Mouse (Mus musculus): ENCODE results near the gene Gm6169. TPM values are rescaled to one million over a fixed set of nuclear protein-coding genes. Genes with fewer than 3 reads are reported as not detected.
"Not testable (repeated sequence)": the region's sequence is repeated elsewhere in the genome, so short reads cannot be mapped to it uniquely, and the experiment has no call there.

Gm6169 gene
- total and polyA plus RNA-seq, 3 experiments = 3.9 to 17.6 (median 4.4) TPM

DNA sequence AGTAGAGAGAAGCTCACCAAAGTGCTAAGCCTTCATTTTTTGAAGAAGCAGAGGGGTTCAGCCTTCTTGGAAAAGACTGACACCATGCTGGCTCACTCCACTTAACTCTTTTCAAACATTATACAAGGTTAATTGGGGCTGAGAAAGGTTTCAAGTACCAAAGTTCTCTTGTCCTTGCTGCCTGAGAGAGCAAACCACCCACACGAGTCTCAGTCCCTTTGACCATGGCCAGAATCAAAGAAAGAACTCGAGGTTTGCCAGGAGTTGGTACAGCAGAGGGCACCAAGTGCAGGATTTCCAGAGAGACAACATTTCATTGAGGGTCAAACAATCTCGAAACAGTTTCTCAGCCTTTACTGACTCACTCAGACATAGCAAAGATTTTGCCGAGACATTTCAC lies 10.0 kb upstream of the Gm6169 start:
- Histone ChIP-seq H3K79me2 (replicated peaks; ENCODE audit: control insufficient read depth, extremely low read depth, insufficient read depth, poor library complexity, severe bottlenecking) (no peaks in the 10 kb centered on the region), H3K4me2 (ENCODE audit: insufficient read depth, low read depth, poor library complexity, severe bottlenecking) (no peak overlapping the region), H3K9ac (ENCODE audit: insufficient read depth, low read depth) (no peak overlapping the region), H3K27me3 (replicated peaks) (no peaks in the 10 kb centered on the region), H3K9me3 (replicated peaks; ENCODE audit: low read length) (no peaks in the 10 kb centered on the region), H3K27ac (ENCODE audit: insufficient read depth, low read depth) (no peak overlapping the region), H3K4me3 (replicated peaks in 1 of 3; ENCODE audit: low read depth in 2 of 3, low read length in 2 of 3, poor library complexity in 1 of 3) (no peak overlapping the region), H3K4me1 (ENCODE audit: control insufficient read depth in 1 of 2, insufficient read depth in 2 of 2) (peaks cover 2 to 4% of the 10 kb centered on the region in 2 experiments; a peak in 2 of 4 replicates), H3K36me3 (replicated peaks in 1 of 2; ENCODE audit: control insufficient read depth in 1 of 2, insufficient read depth in 1 of 2, low read length in 1 of 2) (no peaks in the 10 kb centered on the region)
- TF ChIP-seq ZMIZ1 (IDR thresholded peaks at IDR 0.05; ENCODE audit: low read depth, low read length) (no peak), MAZ (IDR thresholded peaks at IDR 0.05; ENCODE audit: low read depth, low read length) (no peak), KAT2A (IDR thresholded peaks at IDR 0.05; ENCODE audit: insufficient replicate concordance, low read length) (no peak), JUND (conservative IDR thresholded peaks at IDR 0.05; ENCODE audit: low read depth, low read length) (no peak)
- DNase-seq (ENCODE audit: extremely low read depth) = no peak
- dilution Hi-C loops (cut with MboI; ENCODE audit: extremely low pct_ligation_motif_present, extremely low pct_unique_long_range_greater_than_20kb, low sequenced_read_pairs) = no loop called here
- in situ Hi-C loops (cut with MboI; ENCODE audit: low pct_ligation_motif_present, low pct_unique_long_range_greater_than_20kb, low sequenced_read_pairs) = no loop called here

DNA sequence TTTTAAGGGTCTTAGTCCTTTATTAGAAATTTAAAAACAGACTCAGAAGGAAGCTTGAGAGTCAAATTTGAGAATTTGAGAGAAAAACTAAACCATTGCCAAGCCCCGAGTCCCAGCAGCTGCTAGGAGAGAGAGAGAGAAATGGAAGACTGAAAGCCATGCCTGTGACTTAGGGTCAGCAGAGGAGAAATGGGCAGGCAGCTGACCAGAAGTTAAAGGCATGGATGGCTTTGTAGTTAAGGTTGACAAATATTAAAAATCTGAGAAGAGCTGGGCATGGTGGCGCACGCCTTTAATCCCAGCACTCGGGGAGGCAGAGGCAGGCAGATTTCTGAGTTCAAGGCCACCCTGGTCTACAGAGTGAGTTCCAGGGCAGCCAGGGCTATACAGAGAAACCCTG lies 8.7 kb upstream of the Gm6169 start:
- H3K9me3 ChIP-seq (replicated peaks; ENCODE audit: low read length); H3K4me1 ChIP-seq (ENCODE audit: control insufficient read depth in 1 of 2, insufficient read depth in 2 of 2); dilution Hi-C loops (cut with MboI; ENCODE audit: extremely low pct_ligation_motif_present, extremely low pct_unique_long_range_greater_than_20kb, low sequenced_read_pairs); in situ Hi-C loops (cut with MboI; ENCODE audit: low pct_ligation_motif_present, low pct_unique_long_range_greater_than_20kb, low sequenced_read_pairs); DNase-seq (ENCODE audit: extremely low read depth); H3K9ac ChIP-seq (ENCODE audit: insufficient read depth, low read depth); H3K36me3 ChIP-seq (replicated peaks in 1 of 2; ENCODE audit: control insufficient read depth in 1 of 2, insufficient read depth in 1 of 2, low read length in 1 of 2); H3K4me3 ChIP-seq (replicated peaks in 1 of 3; ENCODE audit: low read depth in 2 of 3, low read length in 2 of 3, poor library complexity in 1 of 3); H3K27ac ChIP-seq (ENCODE audit: insufficient read depth, low read depth); H3K79me2 ChIP-seq (replicated peaks; ENCODE audit: control insufficient read depth, extremely low read depth, insufficient read depth, poor library complexity, severe bottlenecking); H3K27me3 ChIP-seq (replicated peaks); H3K4me2 ChIP-seq (ENCODE audit: insufficient read depth, low read depth, poor library complexity, severe bottlenecking): not testable (repeated sequence)

DNA sequence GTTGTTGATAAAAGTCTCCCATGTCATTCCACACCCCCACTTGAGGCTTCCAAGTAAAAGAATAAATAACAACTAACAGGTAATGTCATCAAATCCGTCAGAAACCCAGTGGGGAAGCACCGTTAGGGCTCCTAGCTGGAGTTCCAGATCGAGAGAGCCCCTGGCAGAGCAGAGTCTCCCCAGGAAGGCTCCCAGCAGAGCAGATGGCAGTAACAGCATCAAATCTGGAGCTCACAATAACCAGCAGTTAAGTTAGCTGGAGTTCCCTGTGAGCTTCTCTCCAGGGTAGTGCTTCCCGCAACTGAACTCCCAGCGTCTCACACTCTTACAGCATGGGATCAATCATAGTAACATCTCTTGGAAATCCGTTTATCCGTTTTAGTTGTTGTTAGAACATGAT lies 6.0 kb upstream of the Gm6169 start:
- dilution Hi-C loops (cut with MboI; ENCODE audit: extremely low pct_ligation_motif_present, extremely low pct_unique_long_range_greater_than_20kb, low sequenced_read_pairs) = no loop called here

More for the DNA sequence above, 6.0 kb upstream of the Gm6169 start:
- H3K36me3 ChIP-seq (replicated peaks in 1 of 2; ENCODE audit: control insufficient read depth in 1 of 2, insufficient read depth in 1 of 2, low read length in 1 of 2) = no peaks in the 10 kb centered on the region
- no peaks in the 10 kb centered on the region for H3K79me2 ChIP-seq (replicated peaks; ENCODE audit: control insufficient read depth, extremely low read depth, insufficient read depth, poor library complexity, severe bottlenecking)
- H3K4me1 ChIP-seq (ENCODE audit: control insufficient read depth in 1 of 2, insufficient read depth in 2 of 2) = peaks cover 2 to 6% of the 10 kb centered on the region in 2 experiments; a peak in 2 of 4 replicates
- no peak overlapping the region for H3K27ac ChIP-seq (ENCODE audit: insufficient read depth, low read depth)
- in situ Hi-C loops (cut with MboI; ENCODE audit: low pct_ligation_motif_present, low pct_unique_long_range_greater_than_20kb, low sequenced_read_pairs) = no loop called here
- no peaks in the 10 kb centered on the region for H3K27me3 ChIP-seq (replicated peaks)
- no peak for DNase-seq (ENCODE audit: extremely low read depth)
- no peaks in the 10 kb centered on the region for H3K9me3 ChIP-seq (replicated peaks; ENCODE audit: low read length)
- TF ChIP-seq JUND (conservative IDR thresholded peaks at IDR 0.05; ENCODE audit: low read depth, low read length) (no peak), USF2 (conservative IDR thresholded peaks at IDR 0.05; ENCODE audit: low read depth, low read length) (no peak), MAFK (IDR thresholded peaks at IDR 0.05; ENCODE audit: insufficient replicate concordance, low read length) (no peak), CHD1 (IDR thresholded peaks at IDR 0.05; ENCODE audit: low read depth, low read length) (no peak), EP300 (IDR thresholded peaks at IDR 0.05; ENCODE audit: low read length) (no peak), ZNF384 (IDR thresholded peaks at IDR 0.05; ENCODE audit: low read depth, low read length) (no peak), ZKSCAN1 (IDR thresholded peaks at IDR 0.05; ENCODE audit: borderline replicate concordance, low read depth, low read length) (no peak), ZC3H11A (IDR thresholded peaks at IDR 0.05; ENCODE audit: low read depth, low read length) (no peak), IRF4 (IDR thresholded peaks at IDR 0.05; ENCODE audit: low read depth, low read length) (no peak), MXI1 (IDR thresholded peaks at IDR 0.05; ENCODE audit: low read depth, low read length) (no peak), NELFE (IDR thresholded peaks at IDR 0.05; ENCODE audit: low read depth, low read length) (no peak), PAX5 (IDR thresholded peaks at IDR 0.05; ENCODE audit: low read length) (no peak), ELF1 (IDR thresholded peaks at IDR 0.05; ENCODE audit: low read depth, low read length) (no peak), SMC3 (IDR thresholded peaks at IDR 0.05; ENCODE audit: low read depth, low read length) (no peak), CTCF (conservative IDR thresholded peaks at IDR 0.05 in 1 of 2, IDR thresholded peaks at IDR 0.05 in 1 of 2; ENCODE audit: low read depth in 2 of 2, low read length in 2 of 2) (no peak), RAD21 (IDR thresholded peaks at IDR 0.05; ENCODE audit: low read depth, low read length) (no peak)
- no peak overlapping the region for H3K9ac ChIP-seq (ENCODE audit: insufficient read depth, low read depth)
- no peak overlapping the region for H3K4me3 ChIP-seq (replicated peaks in 1 of 3; ENCODE audit: low read depth in 2 of 3, low read length in 2 of 3, poor library complexity in 1 of 3)
- H3K4me2 ChIP-seq (ENCODE audit: insufficient read depth, low read depth, poor library complexity, severe bottlenecking) = no peak overlapping the region

Measured in CH12.LX (cell line).